Mouse (Mus musculus) left cerebral cortex, adult 8-10 months (tissue): ENCODE data around the gene Mfsd13b. TPM values are rescaled to one million over a fixed set of nuclear protein-coding genes. Genes with fewer than 3 reads are reported as not detected.
"Not testable (repeated sequence)": the region's sequence is repeated elsewhere in the genome, so short reads cannot be mapped to it uniquely, and the experiment has no call there.

Experiments used
- DNase-seq, 2 experiments: peaks; one replicate each; pipeline ENCODE4 v3.0.0; 2022; ENCODE audit warnings: low spot score in 2 of 2
- total RNA-seq, 4 experiments: library from RNA; stranded (reverse); gene quantifications; 2 replicates each; pipeline ENCODE4 v1.2.4; 2022

The Mfsd13b gene
- 1 to 10 TPM in 1 of 4 experiments, under 1 TPM in 3; 0.18 to 2.4 (median 0.48) TPM for total RNA-seq

DNA sequence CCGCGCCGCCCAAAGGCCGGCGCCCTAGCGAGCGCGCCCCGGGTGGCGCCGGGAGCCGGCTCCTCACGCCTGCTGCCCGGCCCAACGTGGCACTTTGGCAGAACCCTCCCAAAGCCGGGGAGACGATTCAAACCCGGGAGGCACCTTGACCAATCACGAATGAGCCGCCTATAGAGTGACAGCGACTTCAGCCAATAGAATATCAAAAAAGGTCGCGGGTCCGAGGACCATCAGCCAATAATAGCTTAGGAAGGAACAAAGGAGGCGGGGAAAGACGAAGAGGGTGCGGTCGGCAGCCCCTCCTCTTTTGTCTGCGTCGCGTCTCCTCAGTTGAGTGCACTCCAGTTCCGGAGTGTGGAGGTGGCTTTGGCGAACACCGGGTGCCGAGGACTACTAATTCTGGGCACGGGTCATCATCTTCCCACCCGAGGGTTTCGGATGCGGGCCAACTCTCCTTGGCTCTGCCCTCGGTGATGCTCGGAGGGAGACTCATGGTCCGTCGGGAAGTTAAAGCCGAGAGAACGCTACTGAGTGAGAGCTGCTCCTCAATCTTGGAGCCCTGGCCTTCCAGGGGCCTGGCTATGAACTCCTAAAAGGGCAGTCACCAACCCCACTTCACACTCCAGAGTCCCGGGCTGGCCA is at the start of gene Mfsd13b, which contains the start of gene Cdr2:
Mfsd13b (plus strand) TSS at position 310 of the 642 bp plus-strand sequence.
Cdr2 (minus strand) TSS at position 113 of the 642 bp plus-strand sequence.
- peak; percentile 90 to 91 for DNase-seq

- no peak for DNase-seq
Observed at GRCm38 (mm10) chr7:120933110-120933509, 49.2 kb upstream of the Mfsd13b start.

GRCm38 (mm10) chr7:120933680-120934195 is 48.6 kb upstream of the Mfsd13b start:
- DNase-seq, result no peak

- no peak for DNase-seq
Observed at GRCm38 (mm10) chr7:120934716-120935115, 47.6 kb upstream of the Mfsd13b start.

DNA sequence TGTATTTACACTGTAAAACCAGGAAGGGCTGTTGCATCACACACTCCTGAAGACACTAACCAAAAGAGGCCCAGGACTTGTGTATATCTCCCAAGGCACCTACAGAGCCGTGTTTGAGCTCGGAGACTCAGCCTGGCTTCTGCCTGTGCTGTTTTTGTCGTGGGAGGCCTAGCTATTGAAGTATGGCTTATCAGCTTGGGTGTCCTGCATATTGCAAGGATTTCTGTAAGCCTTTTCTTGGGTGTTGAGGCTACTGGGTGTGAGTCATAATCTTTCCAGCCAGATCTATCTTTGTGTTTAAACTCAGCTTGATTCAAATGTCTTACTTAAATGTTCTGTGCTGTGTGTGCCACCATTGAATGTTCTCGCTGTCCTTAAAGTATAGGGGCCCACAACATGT is 45.8 kb upstream of the Mfsd13b start:
- DNase-seq, result no peak

DNA sequence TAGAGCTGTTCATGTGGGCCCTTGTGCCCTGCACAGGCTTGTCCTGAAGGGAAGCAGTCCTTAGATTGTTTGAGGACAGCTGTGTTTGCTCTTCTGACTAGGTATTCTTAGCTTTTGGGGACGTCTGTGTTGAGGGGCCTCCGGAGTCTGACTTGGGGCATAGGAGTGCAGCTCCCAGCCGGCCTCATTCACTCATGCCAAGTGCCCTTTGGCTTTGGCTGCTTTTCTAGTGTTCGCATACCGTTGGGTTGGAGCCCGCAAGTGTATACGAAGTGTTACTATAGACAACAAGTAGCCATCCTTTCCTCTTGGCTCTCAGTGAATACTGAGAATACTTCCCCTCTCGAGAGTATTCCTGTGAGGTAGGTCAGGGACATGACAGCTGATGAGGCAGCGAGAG is 44.1 kb upstream of the Mfsd13b start:
- no peak for DNase-seq

DNA sequence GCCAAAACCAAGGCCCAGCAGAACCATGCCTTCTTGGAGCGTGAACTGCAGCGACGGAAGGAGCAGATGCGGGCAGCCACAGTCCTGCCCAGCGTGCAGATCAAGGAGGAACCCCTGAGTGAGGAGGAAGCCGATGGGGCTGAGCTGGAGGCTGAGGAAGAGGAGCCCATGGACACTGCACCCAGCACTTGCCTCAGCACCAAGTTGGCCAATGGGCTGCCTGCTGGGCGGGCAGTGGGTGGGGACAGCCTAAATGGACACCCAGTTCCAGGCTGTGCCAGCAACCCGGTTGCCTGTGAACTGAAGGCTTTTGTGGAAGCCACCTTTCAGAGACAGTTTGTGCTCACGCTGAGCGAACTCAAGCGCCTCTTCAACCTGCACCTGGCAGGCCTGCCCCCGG is 42.0 kb upstream of the Mfsd13b start:
- peak in 1 of 2 experiments; percentile 36 for DNase-seq

DNA sequence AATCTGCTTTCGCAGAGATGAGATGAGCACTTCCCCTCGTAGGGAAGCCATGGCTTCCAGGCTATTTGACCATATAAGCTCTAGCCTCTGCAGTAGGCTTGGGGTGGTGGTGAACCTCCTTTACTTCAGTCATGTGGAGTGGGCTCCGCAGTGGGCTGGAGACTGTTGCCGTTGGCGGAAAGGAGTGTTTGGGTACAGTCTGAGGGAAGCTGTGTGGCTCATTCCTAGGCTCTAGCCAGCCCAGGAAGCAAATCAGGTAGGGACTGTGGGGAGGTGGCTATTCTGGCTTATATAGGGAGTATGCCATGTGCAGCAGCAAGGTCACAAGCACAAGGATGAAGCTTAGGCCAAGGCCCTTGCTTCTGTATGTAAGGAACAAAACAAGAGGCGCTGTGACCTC is 41.1 kb upstream of the Mfsd13b start:
- DNase-seq, result no peak

DNA sequence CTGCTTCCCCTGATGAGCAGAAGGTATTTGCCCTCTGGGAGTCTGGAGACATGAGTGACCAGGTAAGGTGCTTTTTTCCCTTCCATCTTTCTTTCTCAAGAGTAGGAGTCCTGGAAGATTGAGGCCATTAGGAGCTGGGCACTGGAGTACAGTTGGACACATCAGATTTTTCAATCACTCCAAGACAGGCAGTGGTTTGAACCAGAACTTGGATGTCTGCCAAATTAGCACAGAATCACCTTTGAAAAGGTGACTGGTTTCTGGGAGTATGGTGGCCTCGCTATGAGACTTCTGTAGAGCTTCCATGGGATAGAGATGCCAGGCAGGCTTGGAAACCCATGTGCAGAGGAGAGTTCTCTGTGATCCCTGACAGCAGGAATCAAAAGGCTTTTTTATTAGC is 39.8 kb upstream of the Mfsd13b start:
- DNase-seq, result no peak

DNA sequence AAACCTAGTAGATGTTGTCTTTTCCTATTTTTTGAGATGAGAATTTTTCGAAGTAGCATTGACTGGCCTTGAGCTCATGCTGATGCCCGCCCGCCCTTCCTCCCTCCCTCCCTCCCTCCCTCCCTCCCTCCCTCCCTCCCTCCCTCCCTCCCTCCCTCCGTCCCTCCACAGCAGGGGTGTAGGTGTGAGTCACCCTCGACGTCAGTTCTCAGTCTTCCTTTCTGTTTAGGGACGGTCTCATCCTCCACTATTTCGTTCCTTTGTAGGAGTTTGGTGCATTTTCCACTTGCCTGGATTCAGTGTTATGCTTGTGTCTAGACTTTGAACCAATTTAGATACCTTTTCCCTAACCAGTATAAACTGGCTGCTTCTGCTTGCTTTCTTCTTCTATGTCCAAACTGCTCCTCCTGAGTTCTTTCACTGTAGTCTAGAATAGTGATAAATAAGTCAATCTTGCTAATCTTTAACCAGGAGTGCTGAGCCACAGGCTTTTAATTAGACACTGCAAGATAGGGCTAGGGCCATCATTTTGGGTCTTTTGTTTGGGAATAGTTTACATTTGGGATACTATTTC is 38.3 kb upstream of the Mfsd13b start:
- no peak for DNase-seq

- DNase-seq, result not testable (repeated sequence)
Observed at GRCm38 (mm10) chr7:120953591-120953990, 28.7 kb upstream of the Mfsd13b start.

- no peak for DNase-seq
Observed at GRCm38 (mm10) chr7:120960116-120960515, 22.2 kb upstream of the Mfsd13b start.

- no peak for DNase-seq
Observed at GRCm38 (mm10) chr7:120960601-120961000, 21.7 kb upstream of the Mfsd13b start.

DNA sequence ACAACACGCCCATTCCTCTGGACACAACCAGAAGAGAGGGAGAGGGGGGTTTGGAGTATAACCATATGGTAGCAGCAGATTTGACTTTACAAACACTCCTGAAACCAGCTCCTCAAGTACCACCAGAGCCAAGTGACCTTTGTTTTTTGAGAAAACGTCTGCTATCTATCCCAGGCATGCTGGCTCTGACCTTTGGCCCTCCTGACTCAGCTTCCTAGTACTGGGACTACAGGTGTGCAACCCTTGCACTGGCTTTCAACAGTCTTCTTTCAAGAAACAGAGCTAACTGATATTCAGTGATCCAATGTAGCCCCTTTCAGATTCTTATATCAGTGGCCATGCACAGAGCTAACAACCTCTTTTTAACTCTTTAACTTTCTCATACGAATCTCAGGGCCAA is 20.4 kb upstream of the Mfsd13b start:
- DNase-seq, result no peak

DNA sequence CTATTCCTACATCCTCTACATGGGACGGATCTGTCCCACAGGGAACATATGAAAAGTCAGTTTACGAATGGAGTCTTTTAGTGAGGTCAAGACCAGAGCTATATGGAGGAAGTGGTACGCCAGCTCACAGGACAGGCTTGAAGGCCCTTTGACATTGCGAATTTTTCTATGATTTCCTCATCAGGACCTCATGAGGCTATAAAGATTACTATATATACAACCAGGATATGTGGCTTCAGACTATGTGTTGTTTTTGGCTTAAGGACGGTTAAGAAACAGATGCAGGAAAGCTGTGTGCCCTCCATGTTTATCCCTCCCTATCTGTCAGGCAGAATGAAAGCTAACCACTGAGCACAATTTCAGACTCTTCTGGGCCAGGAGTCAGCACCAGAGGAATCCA is 19.2 kb upstream of the Mfsd13b start:
- DNase-seq, result no peak

DNA sequence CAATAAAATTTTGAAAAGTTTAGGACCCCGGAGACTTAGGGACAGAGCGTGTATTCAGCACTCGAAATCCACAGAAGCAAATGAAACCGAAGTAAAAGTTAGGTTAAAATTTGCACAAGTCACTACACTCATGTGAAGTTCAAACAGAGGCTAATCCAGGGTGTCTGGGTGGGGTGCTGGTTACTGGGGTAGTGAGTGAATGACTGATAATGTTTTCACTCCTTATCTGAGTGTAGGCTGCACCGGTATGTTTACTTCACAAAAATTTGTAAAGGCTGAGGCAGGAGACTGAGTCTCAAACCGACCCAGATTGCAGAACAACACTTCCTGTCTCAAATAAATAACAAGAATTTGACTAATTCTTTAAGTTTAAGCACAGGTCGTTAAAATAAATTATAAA is 13.1 kb upstream of the Mfsd13b start:
- no peak for DNase-seq

DNA sequence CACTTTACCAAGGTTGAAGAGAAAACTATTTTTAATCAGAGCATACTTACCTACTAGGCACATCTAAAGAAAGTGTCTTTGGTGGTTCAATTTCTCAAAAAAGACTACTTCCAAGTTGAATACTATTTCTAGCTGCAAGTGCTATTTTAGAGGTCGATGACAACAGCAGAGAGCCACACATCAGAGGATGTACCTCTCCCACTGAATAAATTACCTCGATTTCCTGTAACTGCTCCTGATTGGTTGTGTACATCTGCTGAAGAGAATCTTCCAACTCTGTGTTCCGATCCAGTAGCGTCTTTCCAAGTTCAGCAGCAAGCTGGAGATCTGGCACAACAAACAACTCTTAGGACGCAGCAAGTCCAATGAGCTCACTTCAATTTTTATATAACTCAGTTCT is 12.2 kb upstream of the Mfsd13b start:
- DNase-seq, result no peak

- not testable (repeated sequence) for DNase-seq
Observed at GRCm38 (mm10) chr7:120972471-120972870, 9.8 kb upstream of the Mfsd13b start.

- no peak for DNase-seq
Observed at GRCm38 (mm10) chr7:120974001-120974400, 8.3 kb upstream of the Mfsd13b start.

- DNase-seq, result no peak
Observed at GRCm38 (mm10) chr7:120977063-120977462, 5.2 kb upstream of the Mfsd13b start.

GRCm38 (mm10) chr7:120980041-120980440 is 2.3 kb upstream of the Mfsd13b start:
- no peak for DNase-seq

DNA sequence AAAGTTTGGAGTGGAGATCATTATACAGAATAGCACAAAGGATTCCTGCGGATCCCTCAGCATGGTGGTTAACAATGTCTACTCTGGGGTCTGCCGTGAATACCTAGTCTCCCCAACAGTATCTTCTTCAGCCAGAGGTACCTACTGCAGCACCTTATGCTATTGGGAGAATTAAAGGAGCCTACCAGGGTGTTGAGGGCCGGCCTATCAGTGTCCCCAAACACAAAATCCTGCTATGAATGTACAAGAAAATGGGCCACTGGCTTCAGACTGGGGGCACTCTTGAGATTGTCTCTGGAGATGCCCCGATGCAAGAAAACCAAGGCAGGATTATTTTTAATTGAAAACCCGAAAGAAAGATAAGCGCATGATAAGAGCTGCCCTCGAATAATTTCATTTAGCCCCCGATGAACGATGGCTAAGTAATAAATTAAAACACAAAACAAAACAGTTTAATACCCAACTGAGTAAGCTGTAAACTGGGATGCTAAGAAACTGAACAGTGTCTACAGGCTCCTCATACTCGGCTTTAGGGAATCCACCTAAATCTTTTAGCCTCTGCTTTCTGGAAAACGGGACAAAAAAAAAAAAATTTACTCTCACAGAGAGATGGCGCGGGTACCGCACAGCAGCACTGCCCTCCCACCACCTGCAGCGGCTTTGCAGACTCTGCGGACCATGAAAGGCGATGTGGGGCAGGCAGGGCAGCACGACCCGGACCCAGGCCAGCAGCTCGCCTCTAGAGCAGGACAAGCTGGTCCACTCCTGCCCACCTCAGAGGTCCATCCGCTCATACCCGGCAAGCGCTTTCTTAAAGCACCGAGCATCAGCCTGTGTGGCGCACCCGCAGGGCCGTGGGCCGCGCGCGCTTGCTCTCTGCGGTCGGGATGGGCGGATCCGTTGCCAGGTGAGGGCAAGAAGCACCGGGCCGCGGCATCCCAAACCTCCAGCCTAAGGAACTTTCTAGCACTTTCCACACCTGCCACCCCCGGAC is 1.1 kb upstream of the Mfsd13b start:
- peak; percentile 16 to 36 for DNase-seq
